Mouse (Mus musculus): ENCODE measurements around the gene Nup107.

DNA sequence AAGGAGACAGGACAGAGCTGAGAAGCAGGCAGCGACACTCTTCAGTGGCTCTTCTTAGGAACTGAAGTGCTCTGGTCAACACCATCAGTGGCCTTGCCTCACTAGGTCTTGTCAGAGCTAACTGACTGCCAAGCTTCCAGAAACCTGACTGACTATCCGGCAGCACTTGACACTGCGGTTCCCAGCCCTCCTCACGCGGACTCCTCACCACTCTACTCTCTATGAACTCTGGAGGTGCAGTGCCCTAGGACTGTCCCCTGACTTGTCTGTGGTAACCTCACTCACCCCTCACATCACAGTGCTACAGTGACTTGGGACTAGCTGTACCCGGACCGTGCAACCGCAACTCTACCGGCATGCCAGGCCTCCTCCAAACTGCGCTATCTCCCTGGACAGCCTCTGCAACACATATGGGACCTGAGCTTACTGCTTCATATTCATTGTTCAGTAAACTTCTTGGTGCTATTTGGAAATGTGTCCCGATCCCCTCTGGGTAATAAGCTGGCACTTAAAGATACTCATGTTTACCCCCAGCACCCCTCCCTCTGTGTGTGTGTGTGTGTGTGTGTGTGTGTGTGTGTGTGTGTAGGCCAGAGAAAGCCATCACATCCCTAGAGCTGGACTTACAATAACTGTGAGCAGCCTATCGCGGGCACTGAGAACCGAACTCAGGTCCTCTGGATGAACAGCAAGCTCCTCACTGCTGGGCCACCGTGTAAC, 53.4 kb downstream of the Nup107 start:
- TF ChIP-seq POLR2A (IDR thresholded peaks at IDR 0.05; ENCODE audit: borderline replicate concordance, extremely low read depth, insufficient read depth, insufficient read length, poor library complexity, severe bottlenecking) = no peak
- no peak for TF ChIP-seq CTCF (IDR thresholded peaks at IDR 0.05; ENCODE audit: borderline replicate concordance, extremely low read depth, insufficient read depth, insufficient read length)
